Mouse (Mus musculus) WW6 (cell line): ENCODE data around the gene Timm22.

Source experiments
- DNase-seq: peaks from one replicate; pipeline ENCODE4 v3.0.0-alpha.2; 2013; ENCODE audit warnings: low read depth, low spot score

Timm22 gene

GRCm38 (mm10) chr11:76429966-76430631 is 23.3 kb downstream of the Timm22 start:
- DNase-seq = no peak

GRCm38 (mm10) chr11:76436009-76436408 is 29.3 kb downstream of the Timm22 start:
- DNase-seq = no peak

GRCm38 (mm10) chr11:76436864-76437437 is 30.2 kb downstream of the Timm22 start:
- DNase-seq = peak; percentile 69

- DNase-seq = no peak
These were observed 32.9 kb downstream of the Timm22 start for GRCm38 (mm10) chr11:76439666-76440065.

GRCm38 (mm10) chr11:76445459-76445858 is 38.7 kb downstream of the Timm22 start:
- DNase-seq = no peak

- peak; percentile 59 for DNase-seq
These were observed 39.5 kb downstream of the Timm22 start for GRCm38 (mm10) chr11:76446251-76446650.

GRCm38 (mm10) chr11:76449520-76450201 is 42.9 kb downstream of the Timm22 start:
- DNase-seq = no peak

GRCm38 (mm10) chr11:76450202-76450561 is 43.4 kb downstream of the Timm22 start:
- no peak for DNase-seq

GRCm38 (mm10) chr11:76454492-76454891 is 47.7 kb downstream of the Timm22 start:
- DNase-seq = peak; percentile 46

GRCm38 (mm10) chr11:76456233-76456632 is 49.5 kb downstream of the Timm22 start:
- DNase-seq = peak; percentile 71

GRCm38 (mm10) chr11:76456897-76457296 is 50.1 kb downstream of the Timm22 start:
- DNase-seq = no peak

- DNase-seq = no peak
These were observed 52.0 kb downstream of the Timm22 start for GRCm38 (mm10) chr11:76458730-76459129.

GRCm38 (mm10) chr11:76459489-76459888 is 52.7 kb downstream of the Timm22 start:
- no peak for DNase-seq

GRCm38 (mm10) chr11:76461201-76461600 is 54.4 kb downstream of the Timm22 start:
- no peak for DNase-seq

GRCm38 (mm10) chr11:76461696-76462095 is 54.9 kb downstream of the Timm22 start:
- DNase-seq = no peak

GRCm38 (mm10) chr11:76465879-76466278 is 59.1 kb downstream of the Timm22 start:
- DNase-seq = no peak
